Mouse (Mus musculus) myocyte (in vitro differentiated cells): Measurements from ENCODE around the gene Rab22a. TPM values are rescaled to one million over a fixed set of nuclear protein-coding genes. Genes with fewer than 3 reads are reported as not detected.

Experiments
- H3K27me3 ChIP-seq: one replicate; pipeline ENCODE4 v1.6.1; 2011; ENCODE audit not compliant: control insufficient read depth, insufficient read depth, insufficient read length
- H3K36me3 ChIP-seq: one replicate; pipeline ENCODE4 v1.6.1; 2011; ENCODE audit not compliant: control insufficient read depth, insufficient read depth
- H3K4me2 ChIP-seq: one replicate; pipeline ENCODE4 v1.6.1; 2011; ENCODE audit warnings: low read depth, control low read depth
- H3K4me3 ChIP-seq: one replicate; pipeline ENCODE4 v1.5.1; 2011; ENCODE audit warnings: mild to moderate bottlenecking, control low read depth, moderate library complexity
- H3K79me2 ChIP-seq: one replicate; pipeline ENCODE4 v1.6.1; 2011; ENCODE audit not compliant: control insufficient read depth, insufficient read depth
- H3ac ChIP-seq: one replicate; pipeline ENCODE4 v1.6.1; 2011; ENCODE audit not compliant: control insufficient read depth, insufficient read length
- CEBPB ChIP-seq: IDR thresholded peaks from 2 replicates; pipeline ENCODE4 v1.6.1; 2011; ENCODE audit warnings: mild to moderate bottlenecking, moderate library complexity; ENCODE audit not compliant: poor library complexity, insufficient read depth, severe bottlenecking
- E2F4 ChIP-seq: IDR thresholded peaks from one replicate; pipeline ENCODE4 v1.6.1; 2011; ENCODE audit warnings: mild to moderate bottlenecking, control low read depth, moderate library complexity; ENCODE audit not compliant: insufficient read depth
- MAX ChIP-seq: IDR thresholded peaks from one replicate; pipeline ENCODE4 v1.6.1; 2011; ENCODE audit warnings: low read depth, mild to moderate bottlenecking, control low read depth
- MYOD1 ChIP-seq, 3 experiments: IDR thresholded peaks; one replicate each; pipeline ENCODE4 v1.6.1; 2011; ENCODE audit warnings: control low read depth in 2 of 3, low read depth in 2 of 3, mild to moderate bottlenecking in 2 of 3, moderate library complexity in 1 of 3; ENCODE audit not compliant: insufficient read length in 2 of 3, control insufficient read depth in 1 of 3
- MYOG ChIP-seq, 3 experiments: IDR thresholded peaks; one replicate each; pipeline ENCODE4 v1.6.1; 2011; ENCODE audit warnings: control low read depth in 2 of 3, low read depth in 2 of 3, mild to moderate bottlenecking in 2 of 3; ENCODE audit not compliant: insufficient read length in 2 of 3, control insufficient read depth in 1 of 3, insufficient read depth in 1 of 3
- POLR2A ChIP-seq: IDR thresholded peaks from one replicate; pipeline ENCODE4 v1.6.1; 2011; ENCODE audit warnings: low read depth, mild to moderate bottlenecking, control low read depth, moderate library complexity; ENCODE audit not compliant: insufficient read length
- POLR2AphosphoS2 ChIP-seq: IDR thresholded peaks from one replicate; pipeline ENCODE4 v1.6.1; 2011; ENCODE audit warnings: low read depth, control low read depth; ENCODE audit not compliant: insufficient read length
- REST ChIP-seq: IDR thresholded peaks from one replicate; pipeline ENCODE4 v1.6.1; 2011; ENCODE audit warnings: mild to moderate bottlenecking, control low read depth, moderate library complexity; ENCODE audit not compliant: insufficient read depth, insufficient read length
- SRF ChIP-seq: IDR thresholded peaks from one replicate; pipeline ENCODE4 v1.6.1; 2011; ENCODE audit warnings: low read depth; ENCODE audit not compliant: control insufficient read depth, insufficient read length
- TCF12 ChIP-seq: IDR thresholded peaks from one replicate; pipeline ENCODE4 v1.6.1; 2011; ENCODE audit warnings: mild to moderate bottlenecking, control low read depth; ENCODE audit not compliant: poor library complexity, insufficient read depth, severe bottlenecking
- TCF3 ChIP-seq: IDR thresholded peaks from one replicate; pipeline ENCODE4 v1.6.1; 2011; ENCODE audit warnings: low read depth, control low read depth; ENCODE audit not compliant: insufficient read length
- USF1 ChIP-seq: IDR thresholded peaks from one replicate; pipeline ENCODE4 v1.6.1; 2011; ENCODE audit warnings: low read depth, mild to moderate bottlenecking, control low read depth, moderate library complexity
- polyA plus RNA-seq: library from polyadenylated mRNA; unstranded; fragments of >200 nt; fragmentation: generic; extraction: Trizol; gene quantifications from one replicate; pipeline ENCODE4 v1.2.1, GENCODE M21; 2012; ENCODE audit warnings: missing spikeins

Rab22a gene
- 28.2 TPM for polyA plus RNA-seq

DNA sequence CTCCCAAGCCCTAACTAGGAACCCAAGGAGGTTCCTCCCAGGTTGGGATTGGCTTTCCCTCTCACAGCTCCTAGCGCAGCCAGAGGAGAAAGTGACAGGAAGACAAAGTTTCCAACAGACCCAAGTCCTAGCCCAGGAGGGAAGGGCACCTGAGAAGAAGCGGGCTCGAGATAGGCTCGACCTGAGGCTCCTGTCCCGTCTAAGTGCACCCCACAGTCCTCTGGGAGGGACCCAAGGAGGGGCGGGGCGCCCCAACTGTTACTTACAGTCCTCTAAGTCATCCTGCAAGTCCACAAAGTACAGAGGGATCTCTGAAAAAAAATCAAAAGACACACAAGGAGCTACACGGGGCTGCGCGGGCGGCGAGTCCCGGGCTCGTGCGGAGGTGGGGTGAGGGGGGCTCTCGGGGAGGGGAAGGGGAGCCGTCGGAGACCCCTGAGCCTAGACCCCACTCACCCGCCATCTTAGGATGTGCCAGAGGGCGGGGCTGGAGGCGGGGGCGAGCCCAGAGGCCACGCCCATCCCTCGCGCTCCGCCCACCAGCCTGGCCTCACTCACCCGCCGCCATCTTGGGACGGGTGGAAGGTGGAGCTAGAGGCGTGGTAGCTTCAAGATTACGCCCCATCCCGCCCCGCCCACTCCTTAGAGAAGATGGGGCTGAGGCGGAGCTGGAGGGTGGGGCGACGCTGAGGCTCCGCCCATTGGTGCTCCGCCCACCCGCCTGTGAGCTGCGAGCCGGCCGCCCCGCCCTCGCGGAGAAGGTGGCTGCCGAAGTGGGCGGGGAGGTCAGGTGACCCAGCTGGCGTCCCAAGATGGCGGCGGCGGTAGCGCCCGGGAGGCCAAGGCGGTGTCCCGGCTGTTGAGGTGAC, at the start of gene Rab22a:
Gene Rab22a (plus strand): TSS at position 704 of the 869 bp plus-strand sequence.
- peaks cover 27% of the 10 kb centered on the region for H3K36me3 ChIP-seq

DNA sequence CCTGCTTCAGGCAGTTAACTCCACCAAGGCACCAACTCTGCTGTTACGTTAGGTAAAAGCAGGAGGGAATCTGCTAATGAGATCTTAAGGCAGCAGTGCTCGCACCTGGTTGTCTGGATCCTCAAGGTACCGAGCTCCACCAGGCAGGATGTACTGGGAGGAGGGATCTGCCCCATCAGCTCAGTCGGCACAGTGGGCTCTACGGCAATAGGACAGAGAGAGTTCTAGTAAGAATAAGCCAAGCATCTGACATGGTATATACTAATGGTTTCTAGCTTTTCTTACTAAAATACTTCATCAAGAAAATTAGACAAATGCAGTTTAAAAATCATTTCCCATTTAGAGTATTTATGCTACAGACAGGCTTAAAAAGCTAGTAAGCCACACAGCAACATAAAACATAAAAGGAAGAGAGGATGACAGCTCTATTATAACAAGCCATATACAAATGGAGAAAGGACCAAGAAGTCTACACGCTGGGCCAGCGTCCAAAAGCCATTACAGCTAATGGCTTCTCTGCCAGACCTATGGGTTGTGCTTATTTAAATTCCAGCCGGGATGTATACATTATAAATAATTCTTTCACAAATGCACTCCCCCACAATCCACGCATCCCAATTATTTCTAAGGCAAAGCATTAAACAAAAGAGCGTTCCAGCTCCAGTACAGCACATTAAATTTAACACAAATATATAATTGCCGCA, 44.0 kb upstream of the Rab22a start:
- TF ChIP-seq E2F4, result no peak
- no peak for TF ChIP-seq POLR2AphosphoS2
- TF ChIP-seq MYOD1 (IDR thresholded peaks at IDR 0.05; ENCODE audit: control insufficient read depth in 1 of 3, insufficient read length in 2 of 3, low read depth in 2 of 3), result no peak
- no peak for TF ChIP-seq TCF3
- TF ChIP-seq CEBPB, result no peak
- no peak for TF ChIP-seq TCF12
- TF ChIP-seq SRF, result no peak
- no peak for TF ChIP-seq POLR2A
- TF ChIP-seq USF1, result no peak
- no peak for TF ChIP-seq MYOG (IDR thresholded peaks at IDR 0.05; ENCODE audit: control insufficient read depth in 1 of 3, insufficient read depth in 1 of 3, insufficient read length in 2 of 3, low read depth in 2 of 3)
- no peak for TF ChIP-seq MAX
- TF ChIP-seq REST, result no peak
- Histone ChIP-seq H3ac (no peak overlapping the region), H3K4me2 (no peak overlapping the region), H3K36me3 (no peaks in the 10 kb centered on the region), H3K79me2 (no peaks in the 10 kb centered on the region), H3K4me3 (no peak overlapping the region), H3K27me3 (no peaks in the 10 kb centered on the region)

More for the DNA sequence above, at the start of gene Rab22a:
- Histone ChIP-seq H3K27me3 (no peaks in the 10 kb centered on the region), H3K4me2 (peak within 1 kb of the TSS; percentile 94), H3ac (peak within 1 kb of the TSS; percentile 74), H3K79me2 (peaks cover 42% of the 10 kb centered on the region), H3K4me3 (peak within 1 kb of the TSS; percentile 39)
- TF ChIP-seq TCF12 (no peak), POLR2A (peak; percentile 95), POLR2AphosphoS2 (peak; percentile 94), USF1 (peak; percentile 84), CEBPB (no peak), E2F4 (no peak), SRF (peak; percentile 35), MYOD1 (IDR thresholded peaks at IDR 0.05; ENCODE audit: control insufficient read depth in 1 of 3, insufficient read length in 2 of 3, low read depth in 2 of 3) (peak in 2 of 3 experiments; percentile 29 to 73), MYOG (IDR thresholded peaks at IDR 0.05; ENCODE audit: control insufficient read depth in 1 of 3, insufficient read depth in 1 of 3, insufficient read length in 2 of 3, low read depth in 2 of 3) (peak in 2 of 3 experiments; percentile 51 to 69), TCF3 (no peak), REST (peak; percentile 37)

DNA sequence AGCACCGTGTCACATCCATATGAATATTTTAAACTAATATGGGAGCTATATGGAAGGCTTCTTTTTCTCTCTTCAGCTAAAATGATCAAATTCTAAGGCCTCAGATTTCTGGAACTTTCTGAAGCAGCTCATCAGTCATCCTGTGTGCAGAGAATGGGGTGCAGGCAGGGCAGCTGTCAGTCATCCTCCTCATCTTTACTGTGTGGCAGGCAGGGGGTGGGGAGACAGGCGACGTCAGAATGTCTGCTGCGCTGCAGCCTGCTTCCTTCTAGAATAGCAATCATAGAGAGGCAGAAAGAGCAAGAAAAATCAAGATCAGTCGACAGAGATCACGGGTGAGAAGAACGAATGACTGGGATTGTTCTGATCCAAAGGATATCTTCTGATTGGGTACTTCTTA, 43.4 kb upstream of the Rab22a start:
- Histone ChIP-seq H3ac (no peak overlapping the region), H3K36me3 (no peaks in the 10 kb centered on the region), H3K4me3 (no peak overlapping the region), H3K27me3 (no peaks in the 10 kb centered on the region), H3K79me2 (no peaks in the 10 kb centered on the region), H3K4me2 (no peak overlapping the region)
- no peak for TF ChIP-seq POLR2A
- no peak for TF ChIP-seq MAX
- TF ChIP-seq REST, result no peak

DNA sequence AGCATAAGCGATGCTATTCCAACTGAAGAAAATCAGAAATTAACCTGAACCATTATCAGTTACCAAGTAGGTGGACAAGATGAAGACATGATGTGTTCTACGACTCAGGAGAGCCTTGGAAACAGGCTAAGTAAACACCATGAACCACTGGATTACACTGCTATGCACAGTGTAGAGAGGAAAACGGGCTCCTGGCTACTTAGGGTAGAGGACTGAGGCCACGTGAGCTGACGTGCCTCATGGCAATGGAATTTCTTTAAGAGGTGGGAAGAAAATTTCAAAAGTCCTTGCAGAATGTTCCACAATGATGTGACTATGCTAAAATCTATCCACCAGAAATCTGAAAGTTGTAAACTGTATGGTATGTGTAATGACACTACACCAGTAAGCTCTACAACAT, 40.4 kb upstream of the Rab22a start:
- no peak for TF ChIP-seq TCF3
- no peak for TF ChIP-seq MYOG (IDR thresholded peaks at IDR 0.05; ENCODE audit: control insufficient read depth in 1 of 3, insufficient read depth in 1 of 3, insufficient read length in 2 of 3, low read depth in 2 of 3)
- H3K4me2 ChIP-seq, result no peak overlapping the region
- H3K27me3 ChIP-seq, result no peaks in the 10 kb centered on the region
- no peak overlapping the region for H3K4me3 ChIP-seq
- H3ac ChIP-seq, result no peak overlapping the region
- H3K36me3 ChIP-seq, result no peaks in the 10 kb centered on the region
- no peaks in the 10 kb centered on the region for H3K79me2 ChIP-seq

DNA sequence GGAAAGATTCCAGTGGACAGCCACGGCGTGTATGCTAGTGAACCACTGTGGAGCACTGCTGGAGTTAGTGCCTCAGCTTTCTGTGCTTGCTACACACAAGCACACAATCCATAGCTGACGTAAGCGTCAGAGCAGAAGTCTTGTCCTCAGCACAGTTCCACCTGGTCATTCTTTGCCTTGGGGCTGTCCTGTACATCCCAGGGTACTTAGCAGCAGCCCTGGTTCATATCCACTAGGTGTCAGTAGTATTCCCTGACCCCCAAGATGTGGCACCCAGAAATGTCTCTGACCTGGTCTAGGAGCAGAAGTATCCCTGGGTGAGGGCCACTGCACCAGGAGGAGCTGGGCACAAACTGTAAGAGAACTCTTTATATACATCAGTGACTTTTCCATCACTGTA, 38.9 kb upstream of the Rab22a start:
- H3K4me3 ChIP-seq, result no peak overlapping the region
- no peak overlapping the region for H3K4me2 ChIP-seq
- TF ChIP-seq E2F4, result no peak
- no peak for TF ChIP-seq POLR2A
- TF ChIP-seq MAX, result no peak
- TF ChIP-seq POLR2AphosphoS2, result no peak
- TF ChIP-seq CEBPB, result no peak
- no peak for TF ChIP-seq MYOD1 (IDR thresholded peaks at IDR 0.05; ENCODE audit: control insufficient read depth in 1 of 3, insufficient read length in 2 of 3, low read depth in 2 of 3)
- no peak for TF ChIP-seq USF1
- no peaks in the 10 kb centered on the region for H3K27me3 ChIP-seq
- no peaks in the 10 kb centered on the region for H3K36me3 ChIP-seq
- H3K79me2 ChIP-seq, result no peaks in the 10 kb centered on the region
- no peak overlapping the region for H3ac ChIP-seq
